Mouse (Mus musculus) embryonic facial prominence, embryonic 13.5 days (tissue): ENCODE data around the gene Tmem17. TPM values are rescaled to one million over a fixed set of nuclear protein-coding genes. Genes with fewer than 3 reads are reported as not detected.
A peak's percentile ranks its signal among the peaks of the same experiment; 100 is the strongest.

ENCODE experiments used
- ATAC-seq: fragments of 200-750 bp; cut with Nextera tagmentation; 2 replicates; pipeline ENCODE4 v1.8.0; 2017; ENCODE audit warnings: low read depth; ENCODE audit not compliant: insufficient number of reproducible peaks, insufficient read depth, low FRiP score, low TSS enrichment
- H3K27ac ChIP-seq: fragments of 300-500 bp; sonication (generic); 2 replicates; pipeline ENCODE4 v1.5.1; 2015; ENCODE audit warnings: moderate library complexity, mild to moderate bottlenecking, inconsistent platforms
- H3K27me3 ChIP-seq: fragments of 300-500 bp; sonication (generic); 2 replicates; pipeline ENCODE4 v1.6.1; 2015; ENCODE audit warnings: mild to moderate bottlenecking, inconsistent platforms
- H3K36me3 ChIP-seq: fragments of 300-500 bp; sonication (generic); 2 replicates; pipeline ENCODE4 v1.6.1; 2015; ENCODE audit warnings: mild to moderate bottlenecking, inconsistent platforms
- H3K4me1 ChIP-seq: fragments of 300-500 bp; sonication (generic); 2 replicates; pipeline ENCODE4 v1.6.1; 2015; ENCODE audit warnings: inconsistent platforms
- H3K4me2 ChIP-seq: fragments of 300-500 bp; sonication (generic); 2 replicates; pipeline ENCODE4 v1.6.1; 2015; ENCODE audit warnings: moderate library complexity, mild to moderate bottlenecking, inconsistent platforms
- H3K4me3 ChIP-seq: fragments of 300-500 bp; sonication (generic); 2 replicates; pipeline ENCODE4 v1.5.1; 2015; ENCODE audit warnings: mild to moderate bottlenecking, inconsistent platforms
- H3K9ac ChIP-seq: fragments of 300-500 bp; sonication (generic); 2 replicates; pipeline ENCODE4 v1.6.1; 2015; ENCODE audit warnings: mild to moderate bottlenecking, inconsistent platforms
- H3K9me3 ChIP-seq: fragments of 300-500 bp; sonication (generic); 2 replicates; pipeline ENCODE4 v1.6.1; 2016; ENCODE audit warnings: inconsistent platforms
- WGBS: fragments of 180-500 bp; shearing (Covaris S2); methylation state at CpG from one replicate; pipeline ENCODE4 v1.1.7; 2015; ENCODE audit warnings: mixed read lengths; 5-methylcytosine and 5-hydroxymethylcytosine counted together
- polyA plus RNA-seq: library from polyadenylated mRNA; unstranded; fragments of >200 nt; fragmentation: Nextera tagmentation; extraction: Ambion mirVana; gene quantifications from 2 replicates; pipeline ENCODE4 v1.2.1, GENCODE M21; 2015

Gene Tmem17
- 12.9 and 13.8 TPM in 2 replicates for polyA plus RNA-seq

- peak; percentile 88 for ATAC-seq
- no peaks in the 10 kb centered on the region for H3K4me1 ChIP-seq
- H3K9ac ChIP-seq = peak within 1 kb of the TSS; percentile 97
- H3K4me2 ChIP-seq = peak within 1 kb of the TSS; percentile 74
- H3K27me3 ChIP-seq = no peaks in the 10 kb centered on the region
- WGBS = under 1% methylated on average over 73 of the region's 73 CpGs
- H3K36me3 ChIP-seq = 0 out of 2 replicates have a peak, but pooled peaks cover 5% of the 10 kb centered on the region
- peak within 1 kb of the TSS; percentile 97 for H3K27ac ChIP-seq
- H3K9me3 ChIP-seq = no peaks in the 10 kb centered on the region
- peak within 1 kb of the TSS; percentile 74 for H3K4me3 ChIP-seq
Measured at GRCm38 (mm10) chr11:22512038-22513001, at the start of gene Tmem17. TSS of gene Tmem17 (plus strand) at chr11:22512088.

GRCm38 (mm10) chr11:22479836-22480619 is 31.9 kb upstream of the Tmem17 start:
- ATAC-seq = no peak
- Histone ChIP-seq H3K27ac (no peak overlapping the region), H3K9me3 (no peaks in the 10 kb centered on the region), H3K4me3 (no peak overlapping the region), H3K36me3 (no peaks in the 10 kb centered on the region), H3K4me1 (peaks cover 18% of the 10 kb centered on the region), H3K27me3 (no peaks in the 10 kb centered on the region), H3K9ac (no peak overlapping the region), H3K4me2 (no peak overlapping the region)
- 62% methylated on average over 3 of the region's 3 CpGs for WGBS

DNA sequence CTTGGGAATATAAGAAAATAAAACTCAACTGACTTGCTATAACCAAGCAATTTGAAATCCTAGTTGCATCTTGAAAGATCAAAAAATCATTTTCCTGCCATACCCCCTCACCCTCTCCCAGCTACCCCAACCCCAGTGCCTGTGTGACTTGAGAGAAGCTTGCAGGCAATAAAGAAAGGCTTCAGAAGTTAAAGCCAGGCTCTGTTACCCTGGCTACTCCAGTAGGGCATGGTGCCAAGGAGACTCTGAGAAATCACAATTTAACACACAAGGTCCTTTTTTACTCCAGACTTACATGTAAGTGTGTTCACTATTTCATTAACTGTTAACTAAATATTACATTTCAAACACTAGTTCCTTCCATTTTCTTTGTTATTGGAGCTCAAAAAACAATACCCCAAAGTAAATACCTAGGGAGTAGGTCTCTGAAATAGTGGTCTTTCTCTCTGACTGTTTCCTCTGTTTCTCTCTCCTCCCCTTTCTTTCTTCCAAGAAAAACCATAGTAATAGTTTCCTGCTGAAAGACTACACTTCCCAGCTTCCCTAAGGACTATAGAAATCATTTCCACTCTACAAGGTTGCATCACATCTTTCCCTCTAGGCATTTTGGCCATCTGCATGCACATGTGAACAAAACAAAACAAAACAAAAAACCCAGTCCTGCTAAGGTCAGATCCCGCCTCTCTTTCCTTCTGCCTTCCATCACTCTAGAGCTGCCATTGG is 30.1 kb upstream of the Tmem17 start:
- Histone ChIP-seq H3K27me3 (no peaks in the 10 kb centered on the region), H3K9me3 (no peaks in the 10 kb centered on the region), H3K36me3 (no peaks in the 10 kb centered on the region), H3K4me2 (no peak overlapping the region), H3K4me3 (no peak overlapping the region), H3K27ac (peak overlapping the region; percentile 78), H3K4me1 (peaks cover 18% of the 10 kb centered on the region), H3K9ac (no peak overlapping the region)
- WGBS = 62% methylated on average over 1 of the region's 1 CpGs
- 0 out of 2 replicates have a peak, but pooled peaks have one; percentile 26 for ATAC-seq

DNA sequence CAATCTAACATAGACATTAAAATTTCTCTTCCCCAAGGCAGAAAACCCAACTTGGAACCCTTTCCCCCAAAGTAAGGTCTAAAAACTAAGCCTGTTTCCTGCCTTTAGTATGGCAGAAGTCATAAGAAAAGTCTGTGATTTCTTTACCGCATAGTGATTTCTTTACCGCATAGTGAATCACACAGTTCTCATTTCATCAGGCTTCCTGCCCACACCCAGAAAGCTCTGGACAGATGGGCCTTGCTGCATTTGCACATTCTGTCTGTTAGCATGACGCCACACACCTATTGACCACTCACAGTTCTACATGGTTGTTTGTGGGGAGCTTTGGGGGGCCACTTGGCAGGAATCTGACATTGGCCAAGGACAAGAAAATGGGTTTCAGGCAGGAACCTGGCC is 29.5 kb upstream of the Tmem17 start:
- no peaks in the 10 kb centered on the region for H3K27me3 ChIP-seq
- H3K4me2 ChIP-seq = no peak overlapping the region
- H3K36me3 ChIP-seq = no peaks in the 10 kb centered on the region
- WGBS = 84% methylated on average over 3 of the region's 3 CpGs
- peaks cover 18% of the 10 kb centered on the region for H3K4me1 ChIP-seq
- ATAC-seq = no peak
- H3K4me3 ChIP-seq = no peak overlapping the region
- peak overlapping the region; percentile 78 for H3K27ac ChIP-seq
- no peak overlapping the region for H3K9ac ChIP-seq
- H3K9me3 ChIP-seq = no peaks in the 10 kb centered on the region

DNA sequence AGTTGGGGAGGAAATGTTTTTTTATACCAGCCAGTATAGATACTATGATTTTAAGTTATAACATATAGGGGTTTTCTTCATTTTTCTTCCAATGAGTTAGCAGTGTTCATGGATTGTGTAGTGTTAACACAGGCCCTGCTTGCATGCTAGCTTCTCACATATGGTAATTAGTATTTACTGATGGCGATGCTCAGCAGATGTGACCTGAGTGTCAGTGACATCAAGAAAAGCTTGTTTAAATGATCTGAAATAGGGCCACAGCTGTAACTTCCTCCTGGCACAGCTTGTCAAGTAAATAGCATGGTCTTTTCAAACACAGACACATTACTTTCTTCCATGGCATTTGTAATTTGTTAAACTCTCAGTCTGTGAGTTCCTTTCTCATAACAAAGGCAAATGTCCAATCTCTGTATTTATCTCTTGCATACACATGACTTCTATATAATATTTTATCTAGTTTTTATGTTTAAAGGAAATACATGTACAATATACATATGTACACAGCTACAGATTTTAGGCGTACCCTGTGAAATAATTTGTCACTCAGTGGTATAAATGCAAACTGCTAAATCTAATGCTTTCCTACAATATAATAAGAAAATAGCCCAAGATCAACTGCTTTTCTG is 18.1 kb upstream of the Tmem17 start:
- Histone ChIP-seq H3K36me3 (no peaks in the 10 kb centered on the region), H3K9me3 (no peaks in the 10 kb centered on the region), H3K27ac (no peak overlapping the region), H3K27me3 (no peaks in the 10 kb centered on the region), H3K9ac (no peak overlapping the region), H3K4me2 (no peak overlapping the region), H3K4me1 (no peaks in the 10 kb centered on the region), H3K4me3 (no peak overlapping the region)
- WGBS = 71% methylated on average over 2 of the region's 2 CpGs
- no peak for ATAC-seq

DNA sequence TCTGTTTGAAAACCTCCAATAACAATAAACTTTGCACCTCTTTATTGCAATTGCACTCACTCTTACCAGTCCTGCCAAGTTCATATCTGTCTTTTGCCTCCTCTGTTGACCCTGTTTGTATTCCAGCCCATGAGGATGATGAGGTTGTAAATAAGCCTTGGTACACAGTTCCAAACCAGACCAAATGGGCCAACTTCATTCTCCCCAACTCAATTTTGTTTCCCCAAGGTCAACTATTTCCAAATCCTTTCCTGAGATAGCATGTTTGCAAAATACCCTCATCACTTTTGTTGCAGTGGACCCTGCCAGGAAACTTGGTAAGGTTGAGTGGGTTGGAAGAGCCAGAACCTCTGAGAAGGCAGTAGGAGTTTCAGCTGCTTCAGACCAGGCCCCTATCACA is 16.9 kb upstream of the Tmem17 start:
- Histone ChIP-seq H3K4me2 (no peak overlapping the region), H3K9ac (no peak overlapping the region), H3K4me1 (no peaks in the 10 kb centered on the region), H3K9me3 (no peaks in the 10 kb centered on the region), H3K4me3 (no peak overlapping the region), H3K27ac (no peak overlapping the region), H3K27me3 (no peaks in the 10 kb centered on the region), H3K36me3 (no peaks in the 10 kb centered on the region)
- no peak for ATAC-seq

GRCm38 (mm10) chr11:22499396-22499795 is 12.5 kb upstream of the Tmem17 start:
- no peak overlapping the region for H3K4me3 ChIP-seq
- H3K4me1 ChIP-seq = no peaks in the 10 kb centered on the region
- no peak for ATAC-seq
- 71% methylated on average over 6 of the region's 6 CpGs for WGBS
- no peak overlapping the region for H3K9ac ChIP-seq
- H3K27me3 ChIP-seq = no peaks in the 10 kb centered on the region
- H3K4me2 ChIP-seq = no peak overlapping the region
- no peaks in the 10 kb centered on the region for H3K9me3 ChIP-seq
- H3K27ac ChIP-seq = no peak overlapping the region
- no peaks in the 10 kb centered on the region for H3K36me3 ChIP-seq

DNA sequence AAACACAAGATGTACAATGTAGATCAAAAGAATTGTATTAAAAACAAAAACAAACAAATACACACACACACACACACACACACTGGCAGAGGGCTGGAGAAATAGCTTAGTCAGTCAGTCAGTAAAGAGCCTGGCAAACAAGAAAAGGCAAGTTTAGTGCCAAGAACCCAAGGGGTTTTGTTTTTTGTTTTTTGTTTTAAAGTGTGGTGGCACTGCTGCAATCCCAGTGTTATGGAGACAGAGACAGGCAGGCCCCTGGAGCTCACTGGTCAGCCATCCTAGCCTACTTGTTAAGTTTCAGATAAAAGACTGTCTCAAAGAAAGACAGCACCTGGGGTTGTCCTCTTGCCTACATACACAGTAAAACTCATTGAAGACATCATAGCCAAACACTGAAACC is 12.0 kb upstream of the Tmem17 start:
- no peaks in the 10 kb centered on the region for H3K4me1 ChIP-seq
- no peak overlapping the region for H3K27ac ChIP-seq
- H3K27me3 ChIP-seq = no peaks in the 10 kb centered on the region
- no peaks in the 10 kb centered on the region for H3K9me3 ChIP-seq
- no peak overlapping the region for H3K9ac ChIP-seq
- no peak for ATAC-seq
- H3K4me3 ChIP-seq = no peak overlapping the region
- H3K4me2 ChIP-seq = no peak overlapping the region
- no peaks in the 10 kb centered on the region for H3K36me3 ChIP-seq

GRCm38 (mm10) chr11:22500771-22501566 is 10.9 kb upstream of the Tmem17 start:
- H3K36me3 ChIP-seq = no peaks in the 10 kb centered on the region
- no peaks in the 10 kb centered on the region for H3K27me3 ChIP-seq
- no peaks in the 10 kb centered on the region for H3K4me1 ChIP-seq
- H3K4me2 ChIP-seq = no peak overlapping the region
- no peaks in the 10 kb centered on the region for H3K9me3 ChIP-seq
- WGBS = 80% methylated on average over 9 of the region's 9 CpGs
- ATAC-seq = no peak
- no peak overlapping the region for H3K4me3 ChIP-seq
- no peak overlapping the region for H3K27ac ChIP-seq
- H3K9ac ChIP-seq = no peak overlapping the region

- no peak for ATAC-seq
- Histone ChIP-seq H3K4me1 (no peaks in the 10 kb centered on the region), H3K4me3 (peak overlapping the region; percentile 74), H3K9me3 (no peaks in the 10 kb centered on the region), H3K36me3 (peaks cover 5% of the 10 kb centered on the region; the same call in 1 of the 2 replicates), H3K4me2 (peak overlapping the region; percentile 74), H3K27ac (peak overlapping the region; percentile 97), H3K27me3 (no peaks in the 10 kb centered on the region), H3K9ac (peak overlapping the region; percentile 97)
- WGBS = 48% methylated on average over 11 of the region's 11 CpGs
Measured at GRCm38 (mm10) chr11:22513075-22513474, 1.2 kb downstream of the Tmem17 start.
